ENCODE assay signal across 8 mouse cellular contexts in the genomic region with DNA sequence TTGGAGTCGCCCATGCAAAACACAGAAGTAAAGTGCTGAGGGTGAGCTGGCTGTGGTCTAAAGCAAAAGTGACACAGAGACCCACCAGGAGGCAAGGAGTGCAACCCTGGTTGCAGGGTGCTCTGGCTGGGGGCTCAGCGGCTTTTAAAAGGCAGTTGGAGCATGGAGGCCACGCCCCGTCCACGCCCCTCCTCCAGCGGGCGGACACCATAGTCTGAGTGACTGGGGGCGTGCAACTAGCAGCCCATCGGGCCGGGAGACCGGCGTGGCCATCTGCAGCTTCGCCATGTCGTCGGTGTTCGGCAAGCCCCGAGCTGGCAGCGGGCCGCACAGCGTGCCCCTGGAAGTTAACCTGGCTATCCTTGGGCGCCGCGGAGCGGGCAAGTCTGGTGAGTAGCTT. TPM values are rescaled to one million over a fixed set of nuclear protein-coding genes. Genes with fewer than 3 reads are reported as not detected.
DNase-seq lines count a peak whose midpoint lies in the region; ATAC-seq and TF ChIP-seq lines count a peak whose summit lies in the region.

A gene (plus strand): TSS at position 228 of the 400 bp plus-strand sequence.

- no peaks in the 10 kb centered on the region for H3K36me3 ChIP-seq in embryonic facial prominence, embryonic 14.5 days (ENCODE audit: control insufficient read depth, insufficient read depth, low read length)
- no peaks in the 10 kb centered on the region for H3K36me3 ChIP-seq in kidney, adult 2 months (ENCODE audit: control insufficient read depth, insufficient read depth, low read length)
- H3K36me3 ChIP-seq in midbrain, embryonic 16.5 days (ENCODE audit: control insufficient read depth, insufficient read depth, low read length): no peaks in the 10 kb centered on the region

- under 1% methylated on average over 10 of the region's 24 CpGs for WGBS in embryonic facial prominence, embryonic 14.5 days
- WGBS in kidney, adult 2 months: 2% methylated on average over 24 of the region's 24 CpGs
- under 1% methylated on average over 24 of the region's 24 CpGs for WGBS in midbrain, embryonic 16.5 days

- DNase-seq in layer of hippocampus, adult 11-12 months (ENCODE audit: low spot score): peak; percentile 36
- no peak for DNase-seq in layer of hippocampus, adult 9-10 months (ENCODE audit: low spot score)
- DNase-seq in embryonic facial prominence, embryonic 14.5 days (ENCODE audit: low spot score): peak; percentile 89
- DNase-seq in heart, adult 8-10 months (ENCODE audit: low spot score): peak; percentile 74
- DNase-seq in kidney, adult 2 months: peak; percentile 68
- peak; percentile 75 for DNase-seq in liver
- peak; percentile 41 to 70 for DNase-seq in spleen, postnatal 4 days (ENCODE audit: low spot score in 2 of 2)

- H3K4me1 ChIP-seq in embryonic facial prominence, embryonic 14.5 days (ENCODE audit: control insufficient read depth, insufficient read depth, low read length): 0 out of 2 replicates have a peak, but pooled peaks cover 4% of the 10 kb centered on the region
- H3K4me1 ChIP-seq in kidney, adult 2 months (ENCODE audit: control insufficient read depth, insufficient read depth, low read length): peaks cover 2% of the 10 kb centered on the region; the same call in 1 of the 2 replicates
- H3K4me1 ChIP-seq in midbrain, embryonic 16.5 days (ENCODE audit: control insufficient read depth, insufficient read depth, low read length): no peaks in the 10 kb centered on the region

- no peaks in the 10 kb centered on the region for H3K27me3 ChIP-seq in embryonic facial prominence, embryonic 14.5 days (replicated peaks; ENCODE audit: control insufficient read depth, insufficient read depth, low read length)
- no peaks in the 10 kb centered on the region for H3K27me3 ChIP-seq in kidney, adult 2 months (replicated peaks; ENCODE audit: control insufficient read depth, insufficient read depth, low read length)
- H3K27me3 ChIP-seq in midbrain, embryonic 16.5 days (ENCODE audit: control insufficient read depth, insufficient read depth, low read depth, low read length): no peaks in the 10 kb centered on the region

- peak within 1 kb of the TSS; percentile 54 for H3K4me3 ChIP-seq in embryonic facial prominence, embryonic 14.5 days (ENCODE audit: low read depth, low read length)
- peak within 1 kb of the TSS; percentile 56 for H3K4me3 ChIP-seq in kidney, adult 2 months (ENCODE audit: insufficient read depth, low read depth, low read length)
- peak within 1 kb of the TSS; percentile 43 for H3K4me3 ChIP-seq in midbrain, embryonic 16.5 days (ENCODE audit: low read depth, low read length)

- no peak for TF ChIP-seq POLR2A in kidney, adult 2 months (IDR thresholded peaks at IDR 0.05; ENCODE audit: low read depth, low read length)

- peak; percentile 89 for ATAC-seq in embryonic facial prominence, embryonic 14.5 days (ENCODE audit: low read depth)
- ATAC-seq in midbrain, embryonic 16.5 days: peak; percentile 70; the same call in 1 of the 2 replicates

- peak within 1 kb of the TSS; percentile 69 for H3K9ac ChIP-seq in embryonic facial prominence, embryonic 14.5 days (ENCODE audit: low read depth, low read length)
- H3K9ac ChIP-seq in midbrain, embryonic 16.5 days (ENCODE audit: low read depth, low read length): peak within 1 kb of the TSS; percentile 62

- peak within 1 kb of the TSS; percentile 71 for H3K4me2 ChIP-seq in embryonic facial prominence, embryonic 14.5 days (ENCODE audit: low read depth, low read length)
- peak within 1 kb of the TSS; percentile 76 for H3K4me2 ChIP-seq in midbrain, embryonic 16.5 days (ENCODE audit: low read length)

- H3K27ac ChIP-seq in embryonic facial prominence, embryonic 14.5 days (replicated peaks; ENCODE audit: low read depth, low read length): no peak within 1 kb of the TSS
- H3K27ac ChIP-seq in kidney, adult 2 months (ENCODE audit: insufficient read depth, low read depth, low read length): no peak within 1 kb of the TSS
- H3K27ac ChIP-seq in midbrain, embryonic 16.5 days (ENCODE audit: low read length): no peak within 1 kb of the TSS

- no peak for TF ChIP-seq CTCF in kidney, adult 2 months (conservative IDR thresholded peaks at IDR 0.05; ENCODE audit: insufficient read depth, insufficient read length, low read depth, low read length)

- no peaks in the 10 kb centered on the region for H3K9me3 ChIP-seq in embryonic facial prominence, embryonic 14.5 days (ENCODE audit: control insufficient read depth, low read length)
- H3K9me3 ChIP-seq in midbrain, embryonic 16.5 days (replicated peaks; ENCODE audit: control insufficient read depth, low read length, poor library complexity, severe bottlenecking): no peaks in the 10 kb centered on the region

RNA-seq across cellular contexts. Expression of the gene that starts here (rescaled TPM):
- polyA plus RNA-seq in embryonic facial prominence, embryonic 14.5 days (2014; fragmentation: Nextera tagmentation; extraction: Ambion mirVana): 9.6 and 10.9 TPM in 2 replicates
- 1 to 10 TPM; 5.5 to 8.0 (median 6.0) TPM for total RNA-seq in heart, adult 8-10 months (2022)
- polyA plus RNA-seq in kidney, adult 2 months (2012; rRNA removed): 9.5 and 11.3 TPM in 2 replicates
- polyA plus RNA-seq in midbrain, embryonic 16.5 days (2015; fragmentation: Nextera tagmentation; extraction: Ambion mirVana): 7.1 and 8.4 TPM in 2 replicates
